Mouse (Mus musculus) CH12.LX (cell line): Measurements from ENCODE around the gene Npcd. TPM values are rescaled to one million over a fixed set of nuclear protein-coding genes. Genes with fewer than 3 reads are reported as not detected.

Source experiments
- DNase-seq: peaks from one replicate; pipeline ENCODE4 v3.0.0-alpha.2; 2013; ENCODE audit errors: extremely low read depth
- H3K27ac ChIP-seq: 2 replicates; pipeline ENCODE4 v1.5.1; 2012; ENCODE audit warnings: low read depth, mild to moderate bottlenecking, control low read depth, moderate library complexity; ENCODE audit not compliant: insufficient read depth
- H3K27me3 ChIP-seq: replicated peaks from 2 replicates; pipeline ENCODE3; 2012; ENCODE audit warnings: inconsistent platforms
- H3K36me3 ChIP-seq, 2 experiments: replicated peaks in 1 of 2; 2 replicates each; pipeline versions ENCODE3 to v1.6.1; 2012; ENCODE audit warnings: inconsistent platforms in 1 of 2, low read length in 1 of 2, mild to moderate bottlenecking in 1 of 2, mixed read lengths in 1 of 2, moderate library complexity in 1 of 2; ENCODE audit not compliant: control insufficient read depth in 1 of 2, insufficient read depth in 1 of 2
- H3K4me1 ChIP-seq, 2 experiments: 2 replicates each; pipeline ENCODE4 v1.6.1; 2012; ENCODE audit warnings: inconsistent platforms in 1 of 2, moderate library complexity in 1 of 2; ENCODE audit not compliant: insufficient read depth in 2 of 2, control insufficient read depth in 1 of 2
- H3K4me2 ChIP-seq: 2 replicates; pipeline ENCODE4 v1.6.1; 2012; ENCODE audit warnings: low read depth, mild to moderate bottlenecking, control low read depth; ENCODE audit not compliant: poor library complexity, insufficient read depth, severe bottlenecking
- H3K4me3 ChIP-seq, 3 experiments: fragments of 150-350 bp in 1 of 3; sonication (generic) in 1 of 3; replicated peaks in 1 of 3; 2 replicates each; pipeline versions ENCODE3 to v1.5.1; 2011 to 2012; ENCODE audit warnings: low read depth in 2 of 3, low read length in 2 of 3, mild to moderate bottlenecking in 2 of 3, moderate library complexity in 2 of 3, control low read depth in 1 of 3, improper control_type of control experiment in 1 of 3, inconsistent platforms in 1 of 3, mixed read lengths in 1 of 3; ENCODE audit not compliant: poor library complexity in 1 of 3
- H3K79me2 ChIP-seq: replicated peaks from 2 replicates; pipeline ENCODE4 v1.6.1; 2012; ENCODE audit warnings: mild to moderate bottlenecking, moderate library complexity; ENCODE audit not compliant: control insufficient read depth, poor library complexity, insufficient read depth, severe bottlenecking; ENCODE audit errors: extremely low read depth
- H3K9ac ChIP-seq: 2 replicates; pipeline ENCODE4 v1.6.1; 2012; ENCODE audit warnings: low read depth, mild to moderate bottlenecking, control low read depth, moderate library complexity; ENCODE audit not compliant: insufficient read depth
- H3K9me3 ChIP-seq: replicated peaks from 2 replicates; pipeline ENCODE3; 2012; ENCODE audit warnings: low read length, inconsistent platforms, mixed read lengths
- BHLHE40 ChIP-seq: IDR thresholded peaks from 2 replicates; pipeline ENCODE4 v1.6.1; 2011; ENCODE audit warnings: mild to moderate bottlenecking, low read depth, low read length, improper control_type of control experiment
- CHD1 ChIP-seq: IDR thresholded peaks from 2 replicates; pipeline ENCODE4 v1.6.1; 2012; ENCODE audit warnings: low read depth, low read length, improper control_type of control experiment, inconsistent platforms
- CTCF ChIP-seq, 2 experiments: IDR thresholded peaks in 1 of 2; conservative IDR thresholded peaks in 1 of 2; 2 replicates each; pipeline ENCODE4 v1.5.1; 2011 to 2012; ENCODE audit warnings: low read depth in 2 of 2, low read length in 2 of 2, improper control_type of control experiment in 1 of 2, inconsistent platforms in 1 of 2, mild to moderate bottlenecking in 1 of 2, moderate library complexity in 1 of 2
- ELF1 ChIP-seq: IDR thresholded peaks from 2 replicates; pipeline ENCODE4 v1.6.1; 2014; ENCODE audit warnings: low read depth, mild to moderate bottlenecking, inconsistent platforms, low read length, improper control_type of control experiment
- EP300 ChIP-seq: IDR thresholded peaks from 2 replicates; pipeline ENCODE4 v1.6.1; 2011; ENCODE audit warnings: low read length, improper control_type of control experiment
- JUND ChIP-seq: conservative IDR thresholded peaks from 2 replicates; pipeline ENCODE4 v1.6.1; 2011; ENCODE audit warnings: low read depth, low read length, improper control_type of control experiment
- KAT2A ChIP-seq: IDR thresholded peaks from 2 replicates; pipeline ENCODE4 v1.6.1; 2012; ENCODE audit warnings: low read length, improper control_type of control experiment, inconsistent platforms; ENCODE audit not compliant: insufficient replicate concordance
- MAZ ChIP-seq: IDR thresholded peaks from 2 replicates; pipeline ENCODE4 v1.6.1; 2012; ENCODE audit warnings: low read depth, mild to moderate bottlenecking, inconsistent platforms, low read length, improper control_type of control experiment, moderate library complexity
- MEF2A ChIP-seq: IDR thresholded peaks from 2 replicates; pipeline ENCODE4 v1.6.1; 2014; ENCODE audit warnings: low read depth, mild to moderate bottlenecking, inconsistent platforms, low read length, improper control_type of control experiment, borderline replicate concordance
- MXI1 ChIP-seq: IDR thresholded peaks from 2 replicates; pipeline ENCODE4 v1.6.1; 2011; ENCODE audit warnings: mild to moderate bottlenecking, low read depth, low read length, improper control_type of control experiment
- NELFE ChIP-seq: IDR thresholded peaks from 2 replicates; pipeline ENCODE4 v1.6.1; 2011; ENCODE audit warnings: low read depth, low read length, improper control_type of control experiment
- PAX5 ChIP-seq: IDR thresholded peaks from 2 replicates; pipeline ENCODE4 v1.6.1; 2012; ENCODE audit warnings: low read length, inconsistent platforms, mixed read lengths
- POLR2AphosphoS2 ChIP-seq: IDR thresholded peaks from 2 replicates; pipeline ENCODE4 v1.6.1; 2011; ENCODE audit warnings: low read depth, low read length, improper control_type of control experiment
- RAD21 ChIP-seq: IDR thresholded peaks from 2 replicates; pipeline ENCODE4 v1.6.1; 2011; ENCODE audit warnings: low read depth, mild to moderate bottlenecking, low read length, improper control_type of control experiment, moderate library complexity
- RCOR1 ChIP-seq: conservative IDR thresholded peaks from 2 replicates; pipeline ENCODE4 v1.6.1; 2012; ENCODE audit warnings: low read depth, mild to moderate bottlenecking, inconsistent platforms, low read length, improper control_type of control experiment
- SIN3A ChIP-seq: IDR thresholded peaks from 2 replicates; pipeline ENCODE4 v1.6.1; 2012; ENCODE audit warnings: low read length, improper control_type of control experiment, inconsistent platforms
- SMC3 ChIP-seq: IDR thresholded peaks from 2 replicates; pipeline ENCODE4 v1.6.1; 2011; ENCODE audit warnings: low read depth, low read length, improper control_type of control experiment
- TBP ChIP-seq: conservative IDR thresholded peaks from 2 replicates; pipeline ENCODE4 v1.6.1; 2011; ENCODE audit warnings: low read depth, low read length, improper control_type of control experiment
- TCF12 ChIP-seq: IDR thresholded peaks from 2 replicates; pipeline ENCODE4 v1.6.1; 2014; ENCODE audit warnings: low read depth, mild to moderate bottlenecking, inconsistent platforms, low read length, improper control_type of control experiment
- USF1 ChIP-seq: IDR thresholded peaks from 2 replicates; pipeline ENCODE4 v1.6.1; 2014; ENCODE audit warnings: low read depth, mild to moderate bottlenecking, inconsistent platforms, low read length, improper control_type of control experiment
- USF2 ChIP-seq: conservative IDR thresholded peaks from 2 replicates; pipeline ENCODE4 v1.6.1; 2011; ENCODE audit warnings: low read depth, low read length, improper control_type of control experiment
- ZC3H11A ChIP-seq: IDR thresholded peaks from 2 replicates; pipeline ENCODE4 v1.6.1; 2012; ENCODE audit warnings: low read depth, mild to moderate bottlenecking, inconsistent platforms, low read length, improper control_type of control experiment
- ZNF384 ChIP-seq: IDR thresholded peaks from 2 replicates; pipeline ENCODE4 v1.6.1; 2012; ENCODE audit warnings: low read depth, low read length, improper control_type of control experiment, inconsistent platforms
- dilution Hi-C: fragments of 300-500 bp; cut with MboI; formaldehyde crosslinking; loops from 2 replicates; pipeline ENCODE4 v1.14.3; 2020; ENCODE audit warnings: low sequenced_read_pairs; ENCODE audit not compliant: extremely low pct_unique_long_range_greater_than_20kb, extremely low pct_ligation_motif_present
- in situ Hi-C: fragments of 300-500 bp; cut with MboI; formaldehyde crosslinking; loops from 3 replicates; pipeline ENCODE4 v1.14.3; 2019; ENCODE audit warnings: low sequenced_read_pairs, low pct_ligation_motif_present, low pct_unique_long_range_greater_than_20kb, mixed read lengths
- polyA plus RNA-seq: library from polyadenylated mRNA; unstranded; fragments of >175 nt; gene quantifications from 2 replicates; pipeline ENCODE4 v1.2.1, GENCODE M21; 2012; ENCODE audit warnings: low read depth; ENCODE audit not compliant: insufficient read length
- total RNA-seq, 2 experiments: library from RNA; depleted of rRNA; stranded (reverse); fragments of 300-350 nt in 1 of 2; fragments of >200 nt in 1 of 2; gene quantifications; 2 replicates each; pipeline ENCODE4 v1.2.3; 2012 to 2014

Gene Npcd
- total and polyA plus RNA-seq, 3 experiments: 0.59 TPM; not detected in 2

GRCm38 (mm10) chr15:79752742-79753419 lies 81.2 kb downstream of the Npcd start:
- in situ Hi-C loops: no loop called here
- no peak overlapping the region for H3K27ac ChIP-seq
- H3K4me2 ChIP-seq: no peak overlapping the region
- no peaks in the 10 kb centered on the region for H3K27me3 ChIP-seq
- no peak overlapping the region for H3K4me3 ChIP-seq
- dilution Hi-C loops: no loop called here
- TF ChIP-seq TBP: no peak
- 0 out of 2 replicates have a peak, but pooled peaks have one; percentile 47 for TF ChIP-seq MAZ
- TF ChIP-seq ZC3H11A: peak; percentile 44; the same call in 1 of the 2 replicates
- no peak for TF ChIP-seq KAT2A
- TF ChIP-seq RAD21: peak; percentile 89
- TF ChIP-seq ELF1: peak; percentile 86
- peak; percentile 21; the same call in 1 of the 2 replicates for TF ChIP-seq NELFE
- peak; percentile 90 to 97 for TF ChIP-seq CTCF (conservative IDR thresholded peaks at IDR 0.05 in 1 of 2, IDR thresholded peaks at IDR 0.05 in 1 of 2; ENCODE audit: low read depth in 2 of 2, low read length in 2 of 2)
- peak; percentile 89 for TF ChIP-seq SMC3
- H3K36me3 ChIP-seq: peaks cover 0 to 28% of the 10 kb centered on the region in 2 experiments
- H3K9ac ChIP-seq: no peak overlapping the region
- no peaks in the 10 kb centered on the region for H3K79me2 ChIP-seq
- H3K4me1 ChIP-seq: peaks cover 0 to 45% of the 10 kb centered on the region in 2 experiments; a peak in 2 of 4 replicates
- DNase-seq: peak; percentile 49
- H3K9me3 ChIP-seq: no peaks in the 10 kb centered on the region

GRCm38 (mm10) chr15:79751772-79752171 lies 82.3 kb downstream of the Npcd start:
- H3K79me2 ChIP-seq: no peaks in the 10 kb centered on the region
- H3K4me2 ChIP-seq: no peak overlapping the region
- no peak for DNase-seq
- no peak overlapping the region for H3K27ac ChIP-seq
- no peaks in the 10 kb centered on the region for H3K9me3 ChIP-seq
- peaks cover 3 to 34% of the 10 kb centered on the region in 2 experiments for H3K36me3 ChIP-seq
- no peaks in the 10 kb centered on the region for H3K27me3 ChIP-seq
- no peak overlapping the region for H3K9ac ChIP-seq
- peaks cover 0 to 38% of the 10 kb centered on the region in 2 experiments; a peak in 2 of 4 replicates for H3K4me1 ChIP-seq
- H3K4me3 ChIP-seq: no peak overlapping the region
- dilution Hi-C loops (no loop called here), in situ Hi-C loops (no loop called here)
- no peak for TF ChIP-seq MAZ
- no peak for TF ChIP-seq USF1
- TF ChIP-seq SMC3: no peak
- no peak for TF ChIP-seq CTCF (conservative IDR thresholded peaks at IDR 0.05 in 1 of 2, IDR thresholded peaks at IDR 0.05 in 1 of 2; ENCODE audit: low read depth in 2 of 2, low read length in 2 of 2)
- no peak for TF ChIP-seq RCOR1
- no peak for TF ChIP-seq USF2
- no peak for TF ChIP-seq RAD21
- no peak for TF ChIP-seq ELF1
- TF ChIP-seq MEF2A: no peak
- no peak for TF ChIP-seq JUND
- no peak for TF ChIP-seq MXI1
- TF ChIP-seq PAX5: no peak
- TF ChIP-seq BHLHE40: no peak
- TF ChIP-seq EP300: no peak
- TF ChIP-seq CHD1: no peak
- TF ChIP-seq TCF12: no peak
- TF ChIP-seq SIN3A: no peak
- no peak for TF ChIP-seq POLR2AphosphoS2
- no peak for TF ChIP-seq ZNF384
- TF ChIP-seq TBP: no peak
- TF ChIP-seq, all 38 proteins: peak for 0
